Mouse (Mus musculus) embryonic facial prominence, embryonic 12.5 days (tissue): ENCODE results near the gene Apex2. TPM values are rescaled to one million over a fixed set of nuclear protein-coding genes. Genes with fewer than 3 reads are reported as not detected.
A peak's percentile ranks its signal among the peaks of the same experiment; 100 is the strongest.

Experiments used
- ATAC-seq: fragments of 200-750 bp; cut with Nextera tagmentation; 2 replicates; pipeline ENCODE4 v1.8.0; 2017; ENCODE audit not compliant: insufficient number of reproducible peaks, insufficient read depth, low FRiP score, low TSS enrichment
- H3K27ac ChIP-seq: fragments of 300-500 bp; sonication (generic); 2 replicates; pipeline ENCODE4 v1.5.1; 2016; ENCODE audit warnings: mild to moderate bottlenecking
- H3K27me3 ChIP-seq: fragments of 300-500 bp; sonication (generic); 2 replicates; pipeline ENCODE4 v1.6.1; 2016; ENCODE audit warnings: mild to moderate bottlenecking, moderate library complexity
- H3K36me3 ChIP-seq: fragments of 300-500 bp; sonication (generic); 2 replicates; pipeline ENCODE4 v1.6.1; 2016; ENCODE audit warnings: mild to moderate bottlenecking
- H3K4me1 ChIP-seq: fragments of 300-500 bp; sonication (generic); 2 replicates; pipeline ENCODE4 v1.6.1; 2016
- H3K4me2 ChIP-seq: fragments of 300-500 bp; sonication (generic); replicated peaks from 2 replicates; pipeline ENCODE4 v1.6.1; 2016; ENCODE audit warnings: mild to moderate bottlenecking, moderate library complexity
- H3K4me3 ChIP-seq: fragments of 300-500 bp; sonication (generic); 2 replicates; pipeline ENCODE4 v1.5.1; 2016; ENCODE audit warnings: mild to moderate bottlenecking
- H3K9ac ChIP-seq: fragments of 300-500 bp; sonication (generic); 2 replicates; pipeline ENCODE4 v1.6.1; 2016; ENCODE audit warnings: mild to moderate bottlenecking, moderate library complexity
- H3K9me3 ChIP-seq: fragments of 300-500 bp; sonication (generic); 2 replicates; pipeline ENCODE4 v1.6.1; 2016; ENCODE audit warnings: mild to moderate bottlenecking, moderate library complexity
- WGBS: fragments of 180-500 bp; shearing (Covaris S2); methylation state at CpG from one replicate; pipeline ENCODE4 v1.1.7; 2016; 5-methylcytosine and 5-hydroxymethylcytosine counted together
- polyA plus RNA-seq: library from polyadenylated mRNA; unstranded; fragments of >200 nt; fragmentation: Nextera tagmentation; extraction: Ambion mirVana; gene quantifications from 2 replicates; pipeline ENCODE4 v1.2.1, GENCODE M21; 2016

Apex2 gene
- 28.5 and 30.0 TPM in 2 replicates for polyA plus RNA-seq

DNA sequence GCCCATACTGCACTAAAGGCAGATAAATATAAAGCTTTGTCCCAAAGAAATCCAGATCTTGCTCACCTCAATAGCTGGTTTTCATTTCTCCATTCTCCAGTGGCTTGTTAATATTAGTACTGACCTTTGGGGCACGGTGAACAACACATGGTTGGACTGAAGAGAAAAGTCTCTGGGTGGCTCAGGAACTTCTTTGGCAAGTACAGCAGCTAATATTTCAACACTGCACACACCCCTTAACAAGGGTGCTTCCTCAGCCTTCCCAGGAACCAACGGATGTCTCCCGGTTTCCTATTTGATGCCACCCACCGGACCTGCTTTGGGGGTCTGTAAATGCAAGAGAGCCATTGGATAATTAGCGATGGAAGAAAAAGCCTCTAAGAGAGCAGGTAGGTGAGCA lies at the start of gene Apex2:
TSS of gene Apex2 (minus strand) at position 173 of the 400 bp plus-strand sequence.
- H3K27me3 ChIP-seq, result no peaks in the 10 kb centered on the region
- WGBS, result 69% methylated on average over 5 of the region's 5 CpGs
- H3K36me3 ChIP-seq, result 0 out of 2 replicates have a peak, but pooled peaks cover 9% of the 10 kb centered on the region
- H3K4me2 ChIP-seq, result peak within 1 kb of the TSS; percentile 52; the same call in 1 of the 2 replicates
- ATAC-seq, result no peak
- no peaks in the 10 kb centered on the region for H3K9me3 ChIP-seq
- H3K4me3 ChIP-seq, result no peak within 1 kb of the TSS
- H3K4me1 ChIP-seq, result no peaks in the 10 kb centered on the region
- no peak within 1 kb of the TSS for H3K9ac ChIP-seq
- H3K27ac ChIP-seq, result no peak within 1 kb of the TSS

DNA sequence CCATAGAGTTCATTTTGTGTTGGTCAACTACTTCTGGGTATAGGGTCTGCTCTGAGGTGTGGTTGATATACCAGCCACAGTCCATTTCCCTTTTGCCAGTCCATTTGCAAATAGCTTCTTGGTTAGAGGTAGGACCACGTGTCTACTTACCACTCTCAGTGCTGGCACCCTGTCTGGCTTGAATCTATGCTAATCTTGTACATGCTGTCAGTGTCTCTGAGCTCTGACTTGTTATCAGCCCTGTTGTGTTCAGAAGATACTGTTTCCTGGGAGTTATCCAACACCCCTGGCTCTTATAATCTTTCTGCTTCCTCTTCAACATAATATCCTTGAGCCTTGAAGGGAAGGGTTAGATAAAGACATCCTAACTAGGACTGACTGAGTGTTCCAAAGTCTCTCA lies 46.8 kb upstream of the Apex2 start:
- Histone ChIP-seq H3K9me3 (no peaks in the 10 kb centered on the region), H3K4me3 (no peak overlapping the region), H3K4me1 (no peaks in the 10 kb centered on the region), H3K27ac (no peak overlapping the region), H3K4me2 (no peak overlapping the region), H3K9ac (no peak overlapping the region), H3K36me3 (no peaks in the 10 kb centered on the region), H3K27me3 (no peaks in the 10 kb centered on the region)
- WGBS, result 61% methylated on average over 1 of the region's 1 CpGs
- no peak for ATAC-seq

- no peak overlapping the region for H3K9ac ChIP-seq
- no peaks in the 10 kb centered on the region for H3K4me1 ChIP-seq
- H3K36me3 ChIP-seq, result no peaks in the 10 kb centered on the region
- 88% methylated on average over 2 of the region's 2 CpGs for WGBS
- no peak for ATAC-seq
- H3K4me2 ChIP-seq, result no peak overlapping the region
- H3K4me3 ChIP-seq, result no peak overlapping the region
- no peaks in the 10 kb centered on the region for H3K27me3 ChIP-seq
- H3K9me3 ChIP-seq, result no peaks in the 10 kb centered on the region
- H3K27ac ChIP-seq, result no peak overlapping the region
These were observed 9.2 kb upstream of the Apex2 start for GRCm38 (mm10) chrX:150598882-150599281.

GRCm38 (mm10) chrX:150595016-150595760 lies 5.5 kb upstream of the Apex2 start:
- no peaks in the 10 kb centered on the region for H3K27me3 ChIP-seq
- H3K9me3 ChIP-seq, result no peaks in the 10 kb centered on the region
- no peaks in the 10 kb centered on the region for H3K4me1 ChIP-seq
- H3K4me2 ChIP-seq, result no peak overlapping the region
- H3K27ac ChIP-seq, result no peak overlapping the region
- no peaks in the 10 kb centered on the region for H3K36me3 ChIP-seq
- 73% methylated on average over 9 of the region's 9 CpGs for WGBS
- ATAC-seq, result no peak
- H3K4me3 ChIP-seq, result no peak overlapping the region
- no peak overlapping the region for H3K9ac ChIP-seq

- H3K27me3 ChIP-seq, result no peaks in the 10 kb centered on the region
- no peak overlapping the region for H3K4me2 ChIP-seq
- H3K27ac ChIP-seq, result no peak overlapping the region
- no peak overlapping the region for H3K9ac ChIP-seq
- no peak for ATAC-seq
- H3K36me3 ChIP-seq, result no peaks in the 10 kb centered on the region
- H3K4me3 ChIP-seq, result no peak overlapping the region
- H3K4me1 ChIP-seq, result no peaks in the 10 kb centered on the region
- no peaks in the 10 kb centered on the region for H3K9me3 ChIP-seq
- 92% methylated on average over 3 of the region's 3 CpGs for WGBS
These were observed 4.5 kb upstream of the Apex2 start for GRCm38 (mm10) chrX:150594176-150594575.

GRCm38 (mm10) chrX:150593266-150594035 lies 3.8 kb upstream of the Apex2 start:
- H3K4me2 ChIP-seq, result no peak overlapping the region
- H3K4me3 ChIP-seq, result no peak overlapping the region
- no peak for ATAC-seq
- no peaks in the 10 kb centered on the region for H3K27me3 ChIP-seq
- no peak overlapping the region for H3K9ac ChIP-seq
- H3K9me3 ChIP-seq, result no peaks in the 10 kb centered on the region
- WGBS, result 86% methylated on average over 12 of the region's 12 CpGs
- no peaks in the 10 kb centered on the region for H3K36me3 ChIP-seq
- no peak overlapping the region for H3K27ac ChIP-seq
- H3K4me1 ChIP-seq, result no peaks in the 10 kb centered on the region

GRCm38 (mm10) chrX:150588023-150588764 lies 1.5 kb downstream of the Apex2 start, which contains the start of gene Pfkfb1:
TSS of gene Pfkfb1 (plus strand) at chrX:150588229.
- peak within 1 kb of the TSS; percentile 84 for H3K27ac ChIP-seq
- H3K27me3 ChIP-seq, result no peaks in the 10 kb centered on the region
- 16% methylated on average over 35 of the region's 35 CpGs for WGBS
- no peaks in the 10 kb centered on the region for H3K9me3 ChIP-seq
- peak within 1 kb of the TSS; percentile 49 for H3K4me3 ChIP-seq
- H3K4me1 ChIP-seq, result no peaks in the 10 kb centered on the region
- peak; percentile 93 for ATAC-seq
- H3K4me2 ChIP-seq, result peak within 1 kb of the TSS; percentile 52
- H3K9ac ChIP-seq, result peak within 1 kb of the TSS; percentile 48
- 0 out of 2 replicates have a peak, but pooled peaks cover 9% of the 10 kb centered on the region for H3K36me3 ChIP-seq

DNA sequence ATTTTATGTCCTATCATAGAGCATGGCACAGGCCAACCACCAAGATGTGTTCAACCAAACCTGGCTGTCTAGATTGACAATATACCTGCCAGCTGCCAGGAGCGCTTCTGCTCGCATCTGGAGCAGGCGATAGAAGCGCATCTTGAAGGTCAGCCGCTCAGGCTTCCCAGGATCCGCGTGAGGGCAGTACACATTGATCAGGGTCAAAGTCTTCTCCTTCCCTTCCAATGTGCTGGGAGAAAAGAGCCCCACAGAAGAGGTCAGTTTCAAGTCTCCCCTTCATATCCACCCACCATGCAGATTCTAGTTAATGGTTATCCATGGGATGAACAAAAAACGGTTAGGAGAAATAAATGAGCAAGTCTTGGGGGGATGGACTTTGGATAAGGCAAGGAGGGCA lies 4.6 kb downstream of the Apex2 start:
- H3K4me3 ChIP-seq, result no peak overlapping the region

GRCm38 (mm10) chrX:150581921-150582320 lies 7.7 kb downstream of the Apex2 start:
- no peak overlapping the region for H3K4me3 ChIP-seq
- no peak overlapping the region for H3K9ac ChIP-seq
- no peaks in the 10 kb centered on the region for H3K9me3 ChIP-seq
- H3K4me2 ChIP-seq, result no peak overlapping the region
- peaks cover 9% of the 10 kb centered on the region; the same call in 1 of the 2 replicates for H3K36me3 ChIP-seq
- no peak overlapping the region for H3K27ac ChIP-seq
- H3K27me3 ChIP-seq, result no peaks in the 10 kb centered on the region
- ATAC-seq, result no peak
- H3K4me1 ChIP-seq, result no peaks in the 10 kb centered on the region

More for the DNA sequence above, 4.6 kb downstream of the Apex2 start:
- Histone ChIP-seq H3K27me3 (no peaks in the 10 kb centered on the region), H3K36me3 (peaks cover 9% of the 10 kb centered on the region; the same call in 1 of the 2 replicates), H3K9ac (no peak overlapping the region), H3K4me2 (no peak overlapping the region), H3K9me3 (no peaks in the 10 kb centered on the region), H3K4me1 (no peaks in the 10 kb centered on the region), H3K27ac (no peak overlapping the region)
- WGBS, result 93% methylated on average over 8 of the region's 8 CpGs
- no peak for ATAC-seq

DNA sequence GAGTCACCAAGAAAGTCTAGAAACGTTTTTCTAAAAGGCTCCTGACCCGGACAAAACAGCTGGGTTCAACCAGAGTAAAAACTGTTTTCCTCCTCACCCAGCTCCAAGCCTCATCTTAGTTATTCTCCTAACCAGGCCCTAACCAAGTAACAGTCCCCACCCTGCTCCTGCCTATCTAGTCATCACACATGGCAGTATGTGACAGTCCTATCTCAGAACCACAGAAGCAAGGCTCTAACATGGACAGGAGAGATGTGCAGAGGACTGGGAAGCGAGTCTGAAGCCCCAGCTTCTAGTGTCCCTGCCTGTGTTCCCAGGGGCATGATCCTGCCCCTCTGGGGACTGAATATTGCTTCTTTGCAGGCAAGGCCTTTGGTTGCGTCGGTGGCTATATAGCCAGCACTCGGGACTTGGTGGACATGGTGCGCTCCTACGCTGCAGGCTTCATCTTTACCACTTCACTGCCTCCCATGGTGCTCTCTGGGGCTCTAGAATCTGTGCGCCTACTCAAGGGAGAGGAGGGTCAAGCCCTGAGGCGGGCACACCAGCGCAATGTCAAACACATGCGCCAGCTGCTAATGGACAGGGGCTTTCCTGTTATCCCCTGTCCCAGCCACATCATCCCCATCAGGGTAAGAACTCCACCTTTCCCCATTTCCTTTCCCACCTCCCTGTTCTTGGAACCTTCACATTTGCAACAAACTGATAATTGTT lies 24.9 kb downstream of the Apex2 start:
- no peak overlapping the region for H3K9ac ChIP-seq
- no peak for ATAC-seq
- H3K4me1 ChIP-seq, result no peaks in the 10 kb centered on the region
- no peak overlapping the region for H3K4me3 ChIP-seq
- H3K36me3 ChIP-seq, result no peaks in the 10 kb centered on the region
- H3K4me2 ChIP-seq, result no peak overlapping the region
- H3K27me3 ChIP-seq, result peaks cover 6% of the 10 kb centered on the region; the same call in 1 of the 2 replicates
- no peak overlapping the region for H3K27ac ChIP-seq
- H3K9me3 ChIP-seq, result no peaks in the 10 kb centered on the region
- WGBS, result 90% methylated on average over 12 of the region's 12 CpGs

DNA sequence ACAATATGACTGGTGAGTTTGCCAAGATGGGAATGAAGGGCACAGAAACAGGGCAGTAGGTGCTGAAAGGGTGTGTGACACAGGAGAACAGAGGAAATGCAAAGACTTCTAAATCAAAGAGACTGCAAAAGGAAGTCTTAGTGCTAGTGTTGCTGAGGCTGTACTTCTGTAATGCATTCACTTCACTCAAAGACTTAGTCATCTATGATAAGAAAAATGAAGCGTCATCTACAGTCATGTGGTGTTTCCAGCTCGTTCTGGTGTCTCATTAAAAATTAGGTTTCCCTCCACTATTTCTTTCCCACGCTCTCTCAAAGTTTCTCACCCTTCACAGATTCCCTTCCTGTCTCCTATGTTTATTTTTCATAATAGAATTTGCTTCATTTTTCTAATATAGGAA lies 35.6 kb downstream of the Apex2 start:
- no peak overlapping the region for H3K4me3 ChIP-seq
- H3K9me3 ChIP-seq, result no peaks in the 10 kb centered on the region
- H3K27ac ChIP-seq, result no peak overlapping the region
- no peaks in the 10 kb centered on the region for H3K4me1 ChIP-seq
- H3K9ac ChIP-seq, result no peak overlapping the region
- no peak for ATAC-seq
- no peaks in the 10 kb centered on the region for H3K27me3 ChIP-seq
- H3K36me3 ChIP-seq, result 0 out of 2 replicates have a peak, but pooled peaks cover 2% of the 10 kb centered on the region
- H3K4me2 ChIP-seq, result no peak overlapping the region
- 88% methylated on average over 3 of the region's 3 CpGs for WGBS
